Mouse (Mus musculus): Measurements from ENCODE around the gene Maml3. TPM values are rescaled to one million over a fixed set of nuclear protein-coding genes. Genes with fewer than 3 reads are reported as not detected.

Maml3 gene
- polyA plus RNA-seq, 1 experiment from 2014 or later, result 0.69 TPM

GRCm38 (mm10) chr3:52017439-52018102, 87.3 kb downstream of the Maml3 start:
- DNase-seq (no peak), ATAC-seq (ENCODE audit: low read depth) (no peak)
- Histone ChIP-seq H3K4me3 (replicated peaks) (0 out of 2 replicates have a peak overlapping the region, but pooled peaks have one; percentile 2), H3K36me3 (no peaks in the 10 kb centered on the region), H3K27ac (no peak overlapping the region), H3K4me1 (replicated peaks) (peaks cover 6% of the 10 kb centered on the region; the same call in 1 of the 2 replicates), H3K9me3 (replicated peaks) (no peaks in the 10 kb centered on the region), H3K9ac (no peak overlapping the region), H3K27me3 (no peaks in the 10 kb centered on the region), H3K4me2 (peak overlapping the region; percentile 24)
- WGBS (ENCODE audit: insufficient replicate concordance), result 62% methylated on average over 17 of the region's 17 CpGs

- peaks cover 9% of the 10 kb centered on the region; the same call in 1 of the 2 replicates for H3K4me1 ChIP-seq (replicated peaks)
- WGBS (ENCODE audit: insufficient replicate concordance), result 77% methylated on average over 3 of the region's 3 CpGs
These were observed 88.7 kb downstream of the Maml3 start for GRCm38 (mm10) chr3:52016178-52016577.

GRCm38 (mm10) chr3:52015556-52015955, 89.3 kb downstream of the Maml3 start:
- Histone ChIP-seq H3K27ac (no peak overlapping the region), H3K9me3 (replicated peaks) (no peaks in the 10 kb centered on the region), H3K4me3 (replicated peaks) (no peak overlapping the region), H3K27me3 (no peaks in the 10 kb centered on the region), H3K9ac (no peak overlapping the region), H3K36me3 (no peaks in the 10 kb centered on the region), H3K4me1 (replicated peaks) (peaks cover 9% of the 10 kb centered on the region; the same call in 1 of the 2 replicates), H3K4me2 (no peak overlapping the region)
- DNase-seq (no peak), ATAC-seq (ENCODE audit: low read depth) (no peak)
- WGBS (ENCODE audit: insufficient replicate concordance), result 63% methylated on average over 1 of the region's 1 CpGs

More at GRCm38 (mm10) chr3:52016178-52016577, 88.7 kb downstream of the Maml3 start:
- DNase-seq (no peak), ATAC-seq (ENCODE audit: low read depth) (no peak)
- H3K27me3 ChIP-seq, result no peaks in the 10 kb centered on the region
- H3K4me3 ChIP-seq (replicated peaks), result no peak overlapping the region
- H3K36me3 ChIP-seq, result no peaks in the 10 kb centered on the region
- H3K4me2 ChIP-seq, result no peak overlapping the region
- no peak overlapping the region for H3K9ac ChIP-seq
- no peak overlapping the region for H3K27ac ChIP-seq
- no peaks in the 10 kb centered on the region for H3K9me3 ChIP-seq (replicated peaks)

DNA sequence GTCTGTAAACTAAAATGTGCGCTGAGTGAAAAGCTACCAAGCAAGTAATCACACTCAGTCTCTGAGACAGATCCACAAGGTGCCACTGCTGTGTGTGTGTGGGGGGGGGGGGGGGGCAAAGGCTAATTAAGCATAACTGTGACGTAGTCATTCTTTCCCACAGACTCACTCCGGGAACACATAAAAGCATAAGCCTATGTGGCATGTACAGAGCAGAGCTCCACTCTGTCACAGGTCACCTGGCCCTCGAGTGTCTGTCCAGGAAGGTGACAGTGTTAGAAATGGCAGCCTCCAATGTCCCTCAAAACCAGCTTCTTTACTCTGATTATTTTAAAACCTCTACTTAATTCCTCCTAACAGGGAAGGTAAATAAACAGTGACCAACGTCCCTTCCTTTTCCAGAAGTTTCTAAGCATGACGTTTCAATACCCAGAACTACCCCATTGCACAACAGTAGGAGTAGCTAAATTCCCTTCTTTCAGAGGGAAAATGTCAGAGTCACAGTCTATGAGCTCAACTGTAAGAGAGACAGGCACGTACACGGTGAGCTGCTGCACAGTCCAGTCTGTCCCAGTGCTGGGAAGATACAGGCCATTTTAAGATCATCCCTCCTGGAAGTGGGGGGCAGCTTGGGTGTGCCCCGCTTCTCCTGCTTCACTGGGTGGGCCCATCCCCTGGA, 93.7 kb downstream of the Maml3 start:
- no peak overlapping the region for H3K4me3 ChIP-seq (replicated peaks)
- no peaks in the 10 kb centered on the region for H3K36me3 ChIP-seq
- 63% methylated on average over 9 of the region's 9 CpGs for WGBS (ENCODE audit: insufficient replicate concordance)
- H3K27me3 ChIP-seq, result 0 out of 2 replicates have a peak, but pooled peaks cover 3% of the 10 kb centered on the region
- peaks cover 20% of the 10 kb centered on the region for H3K4me1 ChIP-seq (replicated peaks)
- H3K4me2 ChIP-seq, result no peak overlapping the region
- H3K9me3 ChIP-seq (replicated peaks), result no peaks in the 10 kb centered on the region
- H3K27ac ChIP-seq, result no peak overlapping the region
- DNase-seq, result no peak
- ATAC-seq (ENCODE audit: low read depth), result no peak
- no peak overlapping the region for H3K9ac ChIP-seq

- Histone ChIP-seq H3K4me2 (no peak overlapping the region), H3K4me3 (replicated peaks) (no peak overlapping the region), H3K27me3 (0 out of 2 replicates have a peak, but pooled peaks cover 3% of the 10 kb centered on the region), H3K4me1 (replicated peaks) (peaks cover 25% of the 10 kb centered on the region), H3K36me3 (no peaks in the 10 kb centered on the region), H3K27ac (no peak overlapping the region), H3K9me3 (replicated peaks) (no peaks in the 10 kb centered on the region), H3K9ac (no peak overlapping the region)
- ATAC-seq (ENCODE audit: low read depth), result no peak
- 29% methylated on average over 6 of the region's 6 CpGs for WGBS (ENCODE audit: insufficient replicate concordance)
- no peak for DNase-seq
These were observed 95.6 kb downstream of the Maml3 start for GRCm38 (mm10) chr3:52009321-52009720.

DNA sequence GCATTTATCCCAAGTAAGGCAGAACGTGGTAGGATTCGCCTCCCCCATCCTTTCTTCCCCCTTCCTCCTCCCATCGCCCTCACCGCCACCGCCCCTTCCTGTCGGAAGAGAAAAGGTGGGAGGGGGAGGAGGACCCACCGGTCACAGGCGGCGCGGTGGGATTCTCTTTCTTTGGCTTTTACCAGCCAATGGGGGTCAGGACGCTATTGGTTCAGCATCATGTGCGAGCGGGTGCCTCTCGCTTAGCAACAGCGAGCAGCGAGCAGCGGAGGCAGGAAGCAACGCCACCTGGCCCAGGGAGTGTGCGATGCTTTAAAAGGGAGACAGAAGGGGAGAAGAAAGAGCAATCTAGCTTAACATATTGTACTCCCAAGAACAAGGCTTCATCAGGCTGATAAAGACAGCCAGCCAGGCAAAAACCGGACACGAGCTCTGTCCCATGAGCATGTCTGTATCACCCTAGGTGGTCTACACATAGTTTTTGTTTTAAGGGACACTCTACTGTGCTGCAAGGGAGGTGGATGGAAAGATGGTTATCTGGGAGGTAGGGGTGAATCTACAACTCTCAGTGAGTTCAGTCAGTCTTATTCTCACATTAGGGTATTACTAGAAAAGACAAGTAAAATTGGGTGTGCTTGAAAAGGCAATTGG, 97.1 kb downstream of the Maml3 start:
- Histone ChIP-seq H3K4me3 (replicated peaks) (peak overlapping the region; percentile 53), H3K27ac (no peak overlapping the region), H3K4me1 (replicated peaks) (peaks cover 34% of the 10 kb centered on the region), H3K9me3 (replicated peaks) (no peaks in the 10 kb centered on the region), H3K9ac (peak overlapping the region; percentile 57), H3K4me2 (peak overlapping the region; percentile 74), H3K27me3 (0 out of 2 replicates have a peak, but pooled peaks cover 3% of the 10 kb centered on the region), H3K36me3 (no peaks in the 10 kb centered on the region)
- DNase-seq, result no peak
- 2% methylated on average over 21 of the region's 21 CpGs for WGBS (ENCODE audit: insufficient replicate concordance)
- no peak for ATAC-seq (ENCODE audit: low read depth)

DNA sequence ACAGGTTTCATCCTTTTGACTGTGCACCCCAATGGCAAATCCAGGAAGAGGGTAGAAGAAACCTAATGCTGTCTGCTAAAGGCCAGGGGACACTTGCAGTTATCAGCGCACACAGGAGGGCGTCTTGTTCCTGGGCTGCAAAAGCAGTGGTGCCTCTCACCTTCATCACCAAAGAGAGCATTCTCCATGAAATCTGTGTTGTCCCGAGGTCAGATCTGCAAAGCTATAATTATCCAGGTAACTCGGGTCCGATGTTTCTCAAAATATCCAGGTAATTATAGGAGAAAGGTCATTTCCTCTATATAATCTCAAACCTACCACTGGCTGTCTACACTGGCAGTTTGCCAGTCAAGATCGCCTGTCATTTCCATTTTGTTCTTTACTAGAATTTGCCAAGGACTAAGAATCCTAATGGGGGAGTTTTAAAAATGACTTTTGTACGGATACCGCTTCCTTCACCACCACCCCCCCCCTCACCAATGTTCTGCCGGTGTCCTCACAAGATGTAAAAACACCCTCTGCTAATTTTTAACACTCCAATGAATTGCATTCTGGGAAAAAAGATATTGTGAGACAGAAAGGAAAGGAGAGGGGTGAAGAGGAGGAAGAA, 98.0 kb downstream of the Maml3 start:
- WGBS (ENCODE audit: insufficient replicate concordance), result 40% methylated on average over 9 of the region's 9 CpGs
- H3K9me3 ChIP-seq (replicated peaks), result no peaks in the 10 kb centered on the region
- H3K4me1 ChIP-seq (replicated peaks), result peaks cover 34% of the 10 kb centered on the region
- no peak overlapping the region for H3K9ac ChIP-seq
- H3K4me2 ChIP-seq, result peak overlapping the region; percentile 74
- 0 out of 2 replicates have a peak, but pooled peaks cover 3% of the 10 kb centered on the region for H3K27me3 ChIP-seq
- peak overlapping the region; percentile 53; the same call in 1 of the 2 replicates for H3K4me3 ChIP-seq (replicated peaks)
- ATAC-seq (ENCODE audit: low read depth) (no peak), DNase-seq (no peak)
- no peak overlapping the region for H3K27ac ChIP-seq
- H3K36me3 ChIP-seq, result no peaks in the 10 kb centered on the region

DNA sequence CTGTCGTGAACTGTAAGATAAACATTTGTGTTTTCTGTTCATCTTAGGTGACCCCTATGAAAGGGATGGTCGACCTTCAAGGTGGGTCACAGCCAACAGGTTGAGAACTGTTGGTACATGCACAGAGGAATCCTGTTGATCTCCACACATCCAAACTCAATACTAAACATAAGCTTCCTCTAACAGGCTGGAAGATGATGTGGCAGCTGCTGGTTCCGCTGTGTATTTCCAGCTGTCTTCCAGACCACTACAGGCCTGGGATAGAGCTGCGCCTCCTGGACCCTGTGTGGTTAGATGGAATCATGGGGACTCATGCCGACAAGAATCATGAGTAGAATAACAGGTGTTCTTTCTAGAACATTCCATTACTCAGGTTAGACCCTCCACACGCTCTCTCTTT, 101.2 kb downstream of the Maml3 start:
- no peak overlapping the region for H3K4me3 ChIP-seq (replicated peaks)
- no peak overlapping the region for H3K27ac ChIP-seq
- no peak overlapping the region for H3K4me2 ChIP-seq
- H3K36me3 ChIP-seq, result no peaks in the 10 kb centered on the region
- H3K9me3 ChIP-seq (replicated peaks), result no peaks in the 10 kb centered on the region
- 0 out of 2 replicates have a peak, but pooled peaks cover 3% of the 10 kb centered on the region for H3K27me3 ChIP-seq
- WGBS (ENCODE audit: insufficient replicate concordance), result 62% methylated on average over 6 of the region's 6 CpGs
- ATAC-seq (ENCODE audit: low read depth) (no peak), DNase-seq (no peak)
- no peak overlapping the region for H3K9ac ChIP-seq
- peaks cover 46% of the 10 kb centered on the region for H3K4me1 ChIP-seq (replicated peaks)

GRCm38 (mm10) chr3:52001518-52001895, 103.4 kb downstream of the Maml3 start:
- Histone ChIP-seq H3K27ac (no peak overlapping the region), H3K4me2 (no peak overlapping the region), H3K36me3 (no peaks in the 10 kb centered on the region), H3K9ac (no peak overlapping the region), H3K4me3 (replicated peaks) (no peak overlapping the region), H3K9me3 (replicated peaks) (no peaks in the 10 kb centered on the region), H3K4me1 (replicated peaks) (peaks cover 52% of the 10 kb centered on the region), H3K27me3 (0 out of 2 replicates have a peak, but pooled peaks cover 3% of the 10 kb centered on the region)
- no peak for ATAC-seq (ENCODE audit: low read depth)
- DNase-seq, result no peak
- WGBS (ENCODE audit: insufficient replicate concordance), result 71% methylated on average over 9 of the region's 9 CpGs

- H3K4me2 ChIP-seq, result no peak overlapping the region
- no peak overlapping the region for H3K27ac ChIP-seq
- ATAC-seq (ENCODE audit: low read depth) (no peak), DNase-seq (no peak)
- H3K4me3 ChIP-seq (replicated peaks), result no peak overlapping the region
- no peaks in the 10 kb centered on the region for H3K36me3 ChIP-seq
- H3K9ac ChIP-seq, result no peak overlapping the region
- peaks cover 48% of the 10 kb centered on the region for H3K4me1 ChIP-seq (replicated peaks)
- WGBS (ENCODE audit: insufficient replicate concordance), result 57% methylated on average over 10 of the region's 10 CpGs
- H3K27me3 ChIP-seq, result no peaks in the 10 kb centered on the region
- no peaks in the 10 kb centered on the region for H3K9me3 ChIP-seq (replicated peaks)
These were observed 103.9 kb downstream of the Maml3 start for GRCm38 (mm10) chr3:52000871-52001517.
